In the genomic region with DNA sequence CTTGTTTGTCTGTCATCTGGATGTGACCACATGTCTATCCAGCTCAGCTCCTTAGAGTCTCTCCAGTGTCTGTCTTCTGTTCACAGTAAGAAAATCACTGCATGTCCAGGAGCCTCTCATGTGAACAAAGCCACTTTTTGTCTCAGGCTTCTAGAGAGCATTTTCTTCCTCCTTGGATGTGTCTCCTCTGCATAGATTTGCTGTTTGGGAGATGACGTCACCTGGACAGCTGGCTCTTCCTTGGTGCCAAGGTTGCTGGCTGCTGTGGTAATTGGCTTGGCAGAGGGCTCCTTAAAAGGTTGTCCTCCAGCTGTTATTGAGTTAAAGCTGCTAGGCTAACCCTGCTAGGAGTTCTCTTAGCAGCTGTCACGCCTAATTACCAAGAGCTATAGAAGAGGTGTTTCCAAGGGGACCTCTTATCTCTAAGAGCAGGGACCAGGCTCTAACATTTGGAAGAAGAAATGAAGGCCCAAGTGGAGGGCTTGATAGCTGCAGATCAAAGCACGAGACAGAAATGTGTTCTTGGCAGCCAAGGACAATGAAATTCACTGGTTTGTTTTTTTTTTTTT, we compare ENCODE assay signal across 7 mouse cellular contexts. TPM values are rescaled to one million over a fixed set of nuclear protein-coding genes. Genes with fewer than 3 reads are reported as not detected.
DNase-seq lines count a peak whose midpoint lies in the region; ATAC-seq lines count a peak whose summit lies in the region.

No protein-coding gene starts in this region.

- DNase-seq in MEL-GATA-1-ER (ENCODE audit: extremely low read depth, low read depth), result peak; percentile 49
- DNase-seq in adrenal gland, adult 8-10 months, result peak; percentile 78
- DNase-seq in frontal cortex, postnatal 10 days (ENCODE audit: low spot score in 2 of 2), result peak; percentile 49 to 68
- DNase-seq in left cerebral cortex, postnatal 4 days, result peak; percentile 82
- peak; percentile 75 for DNase-seq in midbrain, embryonic 14.5 days
- DNase-seq in testis, postnatal 10 days (ENCODE audit: low spot score), result peak; percentile 74

- H3K9ac ChIP-seq in hindbrain, embryonic 12.5 days, result no peak overlapping the region
- H3K9ac ChIP-seq in midbrain, embryonic 14.5 days (replicated peaks; ENCODE audit: low read length), result no peak overlapping the region

- no peaks in the 10 kb centered on the region for H3K36me3 ChIP-seq in hindbrain, embryonic 12.5 days
- no peaks in the 10 kb centered on the region for H3K36me3 ChIP-seq in midbrain, embryonic 14.5 days (ENCODE audit: control insufficient read depth, insufficient read depth, low read length)

- H3K27ac ChIP-seq in hindbrain, embryonic 12.5 days, result 0 out of 2 replicates have a peak overlapping the region, but pooled peaks have one; percentile 44
- H3K27ac ChIP-seq in midbrain, embryonic 14.5 days (replicated peaks; ENCODE audit: low read depth, low read length), result peak overlapping the region; percentile 70

- H3K4me2 ChIP-seq in hindbrain, embryonic 12.5 days (replicated peaks), result no peak overlapping the region
- H3K4me2 ChIP-seq in midbrain, embryonic 14.5 days (ENCODE audit: low read length), result no peak overlapping the region

- ATAC-seq in hindbrain, embryonic 12.5 days (ENCODE audit: low FRiP score), result peak; percentile 32; the same call in 1 of the 2 replicates
- peak; percentile 72 for ATAC-seq in midbrain, embryonic 14.5 days (ENCODE audit: low FRiP score, low TSS enrichment)

- no peak overlapping the region for H3K4me3 ChIP-seq in hindbrain, embryonic 12.5 days
- H3K4me3 ChIP-seq in midbrain, embryonic 14.5 days (replicated peaks; ENCODE audit: low read depth, low read length), result no peak overlapping the region

- H3K4me1 ChIP-seq in hindbrain, embryonic 12.5 days, result peaks cover 5% of the 10 kb centered on the region
- H3K4me1 ChIP-seq in midbrain, embryonic 14.5 days (ENCODE audit: control insufficient read depth, insufficient read depth, low read length), result peaks cover 15% of the 10 kb centered on the region

- no peaks in the 10 kb centered on the region for H3K27me3 ChIP-seq in hindbrain, embryonic 12.5 days
- H3K27me3 ChIP-seq in midbrain, embryonic 14.5 days (ENCODE audit: control insufficient read depth, insufficient read depth, low read length), result no peaks in the 10 kb centered on the region

- intact Hi-C loops in left cerebral cortex, postnatal 4 days (cut with DNase I), result no loop called here

- H3K9me3 ChIP-seq in hindbrain, embryonic 12.5 days (replicated peaks), result no peaks in the 10 kb centered on the region
- H3K9me3 ChIP-seq in midbrain, embryonic 14.5 days (ENCODE audit: control insufficient read depth, low read length), result no peaks in the 10 kb centered on the region

- WGBS in hindbrain, embryonic 12.5 days, result 33% methylated on average over 3 of the region's 3 CpGs
- 20% methylated on average over 3 of the region's 3 CpGs for WGBS in midbrain, embryonic 14.5 days

RNA-seq across cellular contexts. Expression of a gene that starts 29.7 kb away (rescaled TPM):
- total RNA-seq in adrenal gland, adult 8-10 months (2022), result 100 to 1,000 TPM in 1 of 4 experiments, 10 to 100 TPM in 3; 77.7 to 105 (median 82.5) TPM
- 5.3 and 5.8 TPM in 2 replicates for polyA plus RNA-seq in hindbrain, embryonic 12.5 days (2016; fragmentation: Nextera tagmentation; extraction: Ambion mirVana)
- total RNA-seq in left cerebral cortex, postnatal 4 days (2021), result 10 to 100 TPM; 14.2 to 14.4 TPM
- polyA plus RNA-seq in midbrain, embryonic 14.5 days (2014; fragmentation: Nextera tagmentation; extraction: Ambion mirVana), result 9.2 and 9.4 TPM in 2 replicates

RNA-seq across cellular contexts. Expression of a gene that starts 57.1 kb away (rescaled TPM):
- total RNA-seq in adrenal gland, adult 8-10 months (2022), result not detected
- 0.39 and 0.44 TPM in 2 replicates for polyA plus RNA-seq in hindbrain, embryonic 12.5 days (2016; fragmentation: Nextera tagmentation; extraction: Ambion mirVana)
- not detected for total RNA-seq in left cerebral cortex, postnatal 4 days (2021)
- 0.49 and 0.66 TPM in 2 replicates for polyA plus RNA-seq in midbrain, embryonic 14.5 days (2014; fragmentation: Nextera tagmentation; extraction: Ambion mirVana)

Comparison
In these comparisons a context has a peak if more than half of its experiments do, and no peak if none do; other contexts are left out.
1. RNA of a gene that starts 29.7 kb away (total RNA-seq): 77.7 to 105 TPM in adrenal gland, adult 8-10 months; 14.2 to 14.4 TPM in left cerebral cortex, postnatal 4 days; every median in the first group is over 4 times any median in the second.
2. Peak in every context shown above with its lines, with median percentiles within 50 percentile points of each other: DNase-seq.